Mouse (Mus musculus): Measurements from ENCODE around the gene 1700037H04Rik. TPM values are rescaled to one million over a fixed set of nuclear protein-coding genes. Genes with fewer than 3 reads are reported as not detected.
A peak's percentile ranks its signal among the peaks of the same experiment; 100 is the strongest.
"Not testable (repeated sequence)": the region's sequence is repeated elsewhere in the genome, so short reads cannot be mapped to it uniquely, and the experiment has no call there.

Gene 1700037H04Rik
- total and polyA plus RNA-seq, 3 experiments, result 9.8 to 48.9 (median 11.3) TPM

DNA sequence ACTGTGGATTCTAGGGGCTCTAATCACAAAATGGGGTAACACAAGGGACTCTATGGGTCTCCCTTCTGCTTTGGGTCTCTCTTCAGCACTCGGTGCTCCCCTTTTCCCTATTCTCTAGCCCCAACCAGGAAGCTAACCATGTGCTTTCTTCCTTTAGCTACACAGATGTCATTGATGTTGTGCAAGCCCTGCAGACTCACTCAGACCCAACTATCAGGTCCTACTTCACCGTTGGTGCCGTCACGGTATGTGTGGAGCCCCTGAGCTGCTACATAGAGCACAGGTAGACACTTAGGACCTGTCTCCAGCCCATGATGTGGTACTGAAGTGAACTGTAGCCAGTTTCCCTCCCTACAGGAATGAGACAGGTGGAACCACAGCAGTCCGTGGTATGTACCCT is 53.9 kb downstream of the 1700037H04Rik start:
- Histone ChIP-seq H3K9ac (ENCODE audit: low read depth, low read length) (no peak overlapping the region), H3K36me3 (ENCODE audit: control insufficient read depth, insufficient read depth, low read length) (peaks cover 4% of the 10 kb centered on the region), H3K27me3 (ENCODE audit: control insufficient read depth, insufficient read depth, low read length) (no peaks in the 10 kb centered on the region), H3K27ac (no peak overlapping the region; the same call in 1 of the 2 replicates), H3K4me1 (ENCODE audit: control insufficient read depth, insufficient read depth, low read length) (peaks cover 14% of the 10 kb centered on the region), H3K4me3 (no peak overlapping the region), H3K79me2 (replicated peaks; ENCODE audit: control insufficient read depth, insufficient read depth, low read length) (no peaks in the 10 kb centered on the region)
- intact Hi-C loops (cut with DNase I), result no loop called here
- 87% methylated on average over 5 of the region's 5 CpGs for WGBS
- no peak for DNase-seq
- TF ChIP-seq POLR2A (IDR thresholded peaks at IDR 0.05; ENCODE audit: insufficient read depth, low read depth, low read length) (no peak), EP300 (IDR thresholded peaks at IDR 0.05; ENCODE audit: insufficient read depth, low read depth, low read length) (no peak), CTCF (IDR thresholded peaks at IDR 0.05) (no peak)

DNA sequence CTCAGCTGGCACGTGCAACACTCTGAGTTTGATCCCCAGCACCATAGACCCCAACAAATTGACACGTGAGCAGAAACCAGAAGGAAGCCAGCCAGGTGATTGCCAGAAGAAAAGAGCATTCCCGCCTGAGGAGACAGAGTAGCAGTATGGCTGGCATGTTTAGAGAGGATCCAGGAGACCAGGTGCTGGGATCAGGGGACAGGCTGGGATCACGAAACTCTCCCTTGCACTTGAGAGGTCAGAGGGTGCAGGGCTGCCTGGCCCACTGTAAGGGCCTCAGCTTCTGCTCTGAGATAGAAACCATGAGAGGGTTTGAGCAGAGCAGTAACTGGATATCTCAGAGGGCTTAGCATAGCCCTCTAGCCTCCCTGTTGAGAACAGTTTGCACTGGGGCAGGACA is 54.8 kb downstream of the 1700037H04Rik start:
- intact Hi-C loops (cut with DNase I), result not testable (repeated sequence)

DNA sequence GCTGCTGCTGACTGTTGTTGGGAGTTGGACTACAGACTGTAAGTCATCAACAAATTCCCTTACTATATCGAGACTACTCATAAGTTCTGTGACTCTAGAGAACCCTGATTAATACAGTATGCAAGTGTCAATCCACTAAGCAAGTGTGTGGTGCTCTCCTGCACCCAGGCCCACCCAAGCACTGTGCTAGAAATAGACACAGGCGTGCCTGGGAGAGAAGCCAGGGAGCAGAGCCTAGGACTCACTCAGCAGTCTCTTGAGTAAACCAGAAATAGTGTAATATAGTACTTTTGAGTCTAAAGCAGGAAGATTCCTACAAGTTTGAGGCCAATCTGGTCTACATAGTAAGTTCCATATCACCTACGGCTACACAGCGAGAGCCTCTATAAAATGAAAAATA is 55.9 kb downstream of the 1700037H04Rik start:
- Histone ChIP-seq H3K4me1 (ENCODE audit: control insufficient read depth, insufficient read depth, low read length) (peaks cover 14% of the 10 kb centered on the region), H3K9ac (ENCODE audit: low read depth, low read length) (no peak overlapping the region), H3K27me3 (ENCODE audit: control insufficient read depth, insufficient read depth, low read length) (no peaks in the 10 kb centered on the region), H3K4me3 (no peak overlapping the region), H3K36me3 (ENCODE audit: control insufficient read depth, insufficient read depth, low read length) (peaks cover 4% of the 10 kb centered on the region), H3K79me2 (replicated peaks; ENCODE audit: control insufficient read depth, insufficient read depth, low read length) (no peaks in the 10 kb centered on the region), H3K27ac (no peak overlapping the region)
- no peak for TF ChIP-seq EP300 (IDR thresholded peaks at IDR 0.05; ENCODE audit: insufficient read depth, low read depth, low read length)
- no peak for TF ChIP-seq POLR2A (IDR thresholded peaks at IDR 0.05; ENCODE audit: insufficient read depth, low read depth, low read length)
- TF ChIP-seq CTCF (IDR thresholded peaks at IDR 0.05), result no peak
- 52% methylated on average over 4 of the region's 4 CpGs for WGBS
- peak in 1 of 2 experiments; percentile 39 for DNase-seq
- intact Hi-C loops (cut with DNase I), result no loop called here

More for the DNA sequence above, 54.8 kb downstream of the 1700037H04Rik start:
- not testable (repeated sequence) for H3K9ac ChIP-seq (ENCODE audit: low read depth, low read length); H3K4me3 ChIP-seq; H3K27ac ChIP-seq; H3K79me2 ChIP-seq (replicated peaks; ENCODE audit: control insufficient read depth, insufficient read depth, low read length); H3K36me3 ChIP-seq (ENCODE audit: control insufficient read depth, insufficient read depth, low read length); DNase-seq; H3K27me3 ChIP-seq (ENCODE audit: control insufficient read depth, insufficient read depth, low read length)
- peaks cover 14% of the 10 kb centered on the region for H3K4me1 ChIP-seq (ENCODE audit: control insufficient read depth, insufficient read depth, low read length)
- WGBS, result 94% methylated on average over 4 of the region's 4 CpGs

DNA sequence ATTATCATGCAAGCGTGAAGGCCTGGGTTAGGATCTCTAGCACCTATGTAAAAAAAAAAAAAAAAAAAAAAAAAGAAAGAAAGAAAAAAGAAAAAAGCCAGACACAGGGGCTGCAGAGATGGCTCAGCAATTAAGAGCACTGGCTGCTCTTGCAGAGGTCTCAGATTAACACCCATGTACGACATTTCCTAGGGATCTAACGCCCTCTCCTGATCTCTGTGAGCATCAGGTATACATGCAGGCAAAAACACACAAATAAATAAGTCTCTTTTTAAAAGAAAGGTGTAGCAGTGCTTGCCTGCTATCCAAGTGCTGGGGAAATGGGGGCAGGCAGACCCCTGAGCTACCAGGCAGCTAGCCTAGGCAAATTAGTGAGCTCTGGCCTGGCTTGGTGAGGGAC is 58.4 kb downstream of the 1700037H04Rik start:
- Histone ChIP-seq H3K36me3 (ENCODE audit: control insufficient read depth, insufficient read depth, low read length) (peaks cover 4% of the 10 kb centered on the region), H3K27ac (no peak overlapping the region), H3K79me2 (replicated peaks; ENCODE audit: control insufficient read depth, insufficient read depth, low read length) (no peaks in the 10 kb centered on the region), H3K4me1 (ENCODE audit: control insufficient read depth, insufficient read depth, low read length) (peaks cover 19% of the 10 kb centered on the region), H3K4me3 (no peak overlapping the region), H3K9ac (ENCODE audit: low read depth, low read length) (no peak overlapping the region), H3K27me3 (ENCODE audit: control insufficient read depth, insufficient read depth, low read length) (no peaks in the 10 kb centered on the region)
- 63% methylated on average over 3 of the region's 3 CpGs for WGBS
- DNase-seq, result no peak
- TF ChIP-seq EP300 (IDR thresholded peaks at IDR 0.05; ENCODE audit: insufficient read depth, low read depth, low read length) (no peak), CTCF (IDR thresholded peaks at IDR 0.05) (no peak), POLR2A (IDR thresholded peaks at IDR 0.05; ENCODE audit: insufficient read depth, low read depth, low read length) (no peak)
- intact Hi-C loops (cut with DNase I), result no loop called here

DNA sequence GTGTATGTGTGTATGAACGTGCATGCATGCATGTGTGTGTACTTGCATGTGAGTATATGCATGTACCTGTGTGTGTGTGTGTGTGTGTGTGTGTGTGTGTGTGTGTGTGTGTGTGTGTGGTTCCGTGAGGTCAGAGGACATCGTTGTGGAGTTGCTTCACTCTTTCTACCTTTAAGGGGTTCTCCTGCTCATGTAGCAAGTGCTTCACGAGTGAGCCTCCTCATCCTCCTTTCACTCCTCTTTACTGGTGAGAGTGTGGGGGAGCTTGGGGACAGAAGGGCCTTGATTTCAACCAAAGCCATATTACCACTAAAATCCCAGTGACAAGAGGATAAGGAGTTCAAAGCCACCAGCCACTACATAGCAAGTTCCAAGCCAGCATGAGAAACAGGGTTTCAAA is 62.8 kb downstream of the 1700037H04Rik start:
- Histone ChIP-seq H3K4me1 (ENCODE audit: control insufficient read depth, insufficient read depth, low read length) (peaks cover 10% of the 10 kb centered on the region), H3K36me3 (ENCODE audit: control insufficient read depth, insufficient read depth, low read length) (peaks cover 3% of the 10 kb centered on the region; the same call in 1 of the 2 replicates), H3K27ac (peak overlapping the region; percentile 86), H3K79me2 (replicated peaks; ENCODE audit: control insufficient read depth, insufficient read depth, low read length) (no peaks in the 10 kb centered on the region), H3K4me3 (no peak overlapping the region), H3K9ac (ENCODE audit: low read depth, low read length) (no peak overlapping the region), H3K27me3 (ENCODE audit: control insufficient read depth, insufficient read depth, low read length) (no peaks in the 10 kb centered on the region)
- DNase-seq, result peak in 1 of 2 experiments; percentile 14
- intact Hi-C loops (cut with DNase I), result loop anchor here (2.0 kb wide), 1 partner anchor 28 kb away; no protein-coding TSS in a partner anchor
- TF ChIP-seq POLR2A (IDR thresholded peaks at IDR 0.05; ENCODE audit: insufficient read depth, low read depth, low read length) (no peak), CTCF (IDR thresholded peaks at IDR 0.05) (no peak), EP300 (IDR thresholded peaks at IDR 0.05; ENCODE audit: insufficient read depth, low read depth, low read length) (no peak)
- WGBS, result 87% methylated on average over 4 of the region's 4 CpGs

Other genes with a start within 250 kb of the 1700037H04Rik start
- 1 to 10 TPM; 7.2 to 8.4 TPM for gene Gfra4, start 117.0 kb downstream of the 1700037H04Rik start, total RNA-seq (2021)
- 21.3 TPM in 2 replicates for gene Gfra4, start 117.0 kb downstream of the 1700037H04Rik start, polyA plus RNA-seq (2012; rRNA removed)
- gene Adam33, start 96.3 kb downstream of the 1700037H04Rik start, total RNA-seq (2021), result 1 to 10 TPM in 1 of 2 experiments, under 1 TPM in 1; 0.73 to 1.6 TPM
- 7.1 and 10.0 TPM in 2 replicates for gene Adam33, start 96.3 kb downstream of the 1700037H04Rik start, polyA plus RNA-seq (2012; rRNA removed)
- gene Siglec1, start 73.3 kb downstream of the 1700037H04Rik start, total RNA-seq (2021), result 1 to 10 TPM; 2.1 to 2.5 TPM
- 3.1 and 3.3 TPM in 2 replicates for gene Siglec1, start 73.3 kb downstream of the 1700037H04Rik start, polyA plus RNA-seq (2012; rRNA removed)
- gene Hspa12b, start 32.8 kb downstream of the 1700037H04Rik start, total RNA-seq (2021), result 10 to 100 TPM; 29.7 to 31.4 TPM
- gene Hspa12b, start 32.8 kb downstream of the 1700037H04Rik start, polyA plus RNA-seq (2012; rRNA removed), result 21.9 and 27.8 TPM in 2 replicates
- gene Gm11037, start 26.6 kb downstream of the 1700037H04Rik start, total RNA-seq (2021), result not detected
- gene Gm11037, start 26.6 kb downstream of the 1700037H04Rik start, polyA plus RNA-seq (2012; rRNA removed), result not detected in 2 replicates
- 10 to 100 TPM; 71.9 to 92.6 TPM for gene Cenpb, start 20.0 kb upstream of the 1700037H04Rik start, total RNA-seq (2021)
- gene Cenpb, start 20.0 kb upstream of the 1700037H04Rik start, polyA plus RNA-seq (2012; rRNA removed), result 57.1 and 58.5 TPM in 2 replicates
- gene Cdc25b, start 26.9 kb upstream of the 1700037H04Rik start, total RNA-seq (2021), result 10 to 100 TPM in 1 of 2 experiments, 1 to 10 TPM in 1; 4.3 to 10.3 TPM
- gene Cdc25b, start 26.9 kb upstream of the 1700037H04Rik start, polyA plus RNA-seq (2012; rRNA removed), result 9.8 and 12.5 TPM in 2 replicates
- 1 to 10 TPM; 4.4 to 5.2 TPM for gene Spef1, start 27.2 kb upstream of the 1700037H04Rik start, total RNA-seq (2021)
- 3.3 and 4.0 TPM in 2 replicates for gene Spef1, start 27.2 kb upstream of the 1700037H04Rik start, polyA plus RNA-seq (2012; rRNA removed)
- 10 to 100 TPM; 33.1 to 41.7 TPM for gene Ap5s1, start 47.0 kb upstream of the 1700037H04Rik start, total RNA-seq (2021)
- 71.4 and 121 TPM in 2 replicates for gene Ap5s1, start 47.0 kb upstream of the 1700037H04Rik start, polyA plus RNA-seq (2012; rRNA removed)
- 10 to 100 TPM; 65.2 to 79.6 TPM for gene Mavs, start 74.0 kb upstream of the 1700037H04Rik start, total RNA-seq (2021)
- gene Mavs, start 74.0 kb upstream of the 1700037H04Rik start, polyA plus RNA-seq (2012; rRNA removed), result 89.0 and 127 TPM in 2 replicates
- 10 to 100 TPM; 20.7 to 25.4 TPM for gene Pank2, start 102.4 kb upstream of the 1700037H04Rik start, total RNA-seq (2021)
- gene Pank2, start 102.4 kb upstream of the 1700037H04Rik start, polyA plus RNA-seq (2012; rRNA removed), result 8.5 and 19.3 TPM in 2 replicates
- 1 to 10 TPM; 2.9 to 3.9 TPM for gene Rnf24, start 192.8 kb upstream of the 1700037H04Rik start, total RNA-seq (2021)
- gene Rnf24, start 192.8 kb upstream of the 1700037H04Rik start, polyA plus RNA-seq (2012; rRNA removed), result 2.7 and 3.5 TPM in 2 replicates

Measured in heart, adult 2 months (tissue).